Mouse (Mus musculus): Measurements from ENCODE around the gene Bsx. TPM values are rescaled to one million over a fixed set of nuclear protein-coding genes. Genes with fewer than 3 reads are reported as not detected.

The Bsx gene
- polyA plus RNA-seq, 1 experiment from 2014 or later: 2.2 TPM

DNA sequence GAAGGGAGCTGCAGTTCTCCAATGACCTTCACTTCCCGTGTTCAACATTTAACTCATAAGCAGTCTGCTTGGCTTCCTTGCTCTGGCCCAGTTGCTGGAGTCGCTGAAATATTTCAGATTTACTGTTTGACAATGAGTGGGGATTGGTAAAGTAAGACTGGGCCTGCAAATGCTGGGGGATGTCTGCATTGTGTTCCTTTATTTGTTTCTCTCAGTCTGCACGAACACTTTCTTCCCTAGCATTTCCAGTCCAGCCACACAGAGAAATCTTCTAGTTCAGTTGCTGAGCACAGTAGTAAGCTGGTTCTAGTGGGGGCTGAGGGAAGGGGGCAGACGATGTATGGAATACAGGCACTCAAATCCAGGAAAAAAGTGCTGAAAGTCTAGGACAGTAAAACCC, 1.0 kb downstream of the Bsx start:
- no peak overlapping the region for H3K9ac ChIP-seq
- H3K4me2 ChIP-seq: no peak overlapping the region
- H3K27ac ChIP-seq: no peak overlapping the region
- no peaks in the 10 kb centered on the region for H3K9me3 ChIP-seq
- no peaks in the 10 kb centered on the region for H3K36me3 ChIP-seq (replicated peaks)
- WGBS: 4% methylated on average over 4 of the region's 4 CpGs
- peaks cover 25% of the 10 kb centered on the region for H3K4me1 ChIP-seq
- peaks cover 79% of the 10 kb centered on the region for H3K27me3 ChIP-seq (replicated peaks)
- no peak for ATAC-seq (replicated peaks)
- H3K4me3 ChIP-seq: no peak overlapping the region

DNA sequence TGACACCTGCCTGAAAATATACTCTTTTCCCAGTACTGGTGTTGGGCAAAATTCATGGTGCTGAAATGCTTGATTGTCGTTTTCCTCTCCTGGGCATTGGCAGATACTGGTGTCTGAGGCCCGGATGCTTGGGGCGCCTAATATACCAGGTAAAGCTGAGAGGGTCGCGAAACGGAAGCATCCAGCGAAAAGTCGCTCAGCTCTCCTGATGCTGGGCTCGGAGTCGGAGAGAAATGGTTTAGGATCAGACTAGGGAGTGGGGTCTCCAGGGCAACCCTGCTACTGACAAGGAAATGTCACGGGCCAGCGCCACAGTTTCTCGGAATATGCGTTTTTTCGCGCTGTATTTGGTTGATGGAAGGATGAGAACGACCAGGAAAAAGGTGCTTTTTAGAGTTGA, 1.5 kb downstream of the Bsx start:
- Histone ChIP-seq H3K36me3 (replicated peaks) (no peaks in the 10 kb centered on the region), H3K27me3 (replicated peaks) (peaks cover 78% of the 10 kb centered on the region), H3K4me2 (no peak overlapping the region), H3K27ac (no peak overlapping the region), H3K9ac (no peak overlapping the region), H3K4me3 (no peak overlapping the region), H3K9me3 (no peaks in the 10 kb centered on the region), H3K4me1 (peaks cover 25% of the 10 kb centered on the region)
- ATAC-seq (replicated peaks): no peak
- WGBS: 1% methylated on average over 17 of the region's 17 CpGs

DNA sequence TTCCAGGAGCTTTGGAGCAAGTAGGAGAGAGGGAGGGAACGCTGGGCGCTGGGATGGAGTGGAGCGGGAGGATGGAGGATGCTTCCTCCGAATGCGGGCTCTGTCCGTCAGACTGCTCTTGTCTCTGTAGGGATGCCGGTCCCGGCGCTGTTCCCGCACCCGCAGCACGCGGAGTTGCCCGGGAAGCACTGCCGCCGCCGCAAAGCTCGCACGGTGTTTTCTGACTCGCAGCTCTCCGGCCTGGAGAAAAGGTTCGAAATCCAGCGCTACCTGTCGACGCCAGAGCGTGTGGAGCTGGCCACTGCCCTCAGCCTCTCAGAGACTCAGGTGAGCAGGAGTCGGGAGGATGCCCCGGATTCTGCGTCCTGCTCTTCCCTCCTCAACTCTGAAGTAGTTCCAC, 2.2 kb downstream of the Bsx start:
- under 1% methylated on average over 29 of the region's 29 CpGs for WGBS
- Histone ChIP-seq H3K27me3 (replicated peaks) (peaks cover 81% of the 10 kb centered on the region), H3K4me1 (peaks cover 23% of the 10 kb centered on the region), H3K9ac (no peak overlapping the region), H3K4me3 (peak overlapping the region; percentile 10; the same call in 1 of the 2 replicates), H3K27ac (no peak overlapping the region), H3K4me2 (no peak overlapping the region), H3K36me3 (replicated peaks) (no peaks in the 10 kb centered on the region), H3K9me3 (no peaks in the 10 kb centered on the region)
- no peak for ATAC-seq (replicated peaks)

DNA sequence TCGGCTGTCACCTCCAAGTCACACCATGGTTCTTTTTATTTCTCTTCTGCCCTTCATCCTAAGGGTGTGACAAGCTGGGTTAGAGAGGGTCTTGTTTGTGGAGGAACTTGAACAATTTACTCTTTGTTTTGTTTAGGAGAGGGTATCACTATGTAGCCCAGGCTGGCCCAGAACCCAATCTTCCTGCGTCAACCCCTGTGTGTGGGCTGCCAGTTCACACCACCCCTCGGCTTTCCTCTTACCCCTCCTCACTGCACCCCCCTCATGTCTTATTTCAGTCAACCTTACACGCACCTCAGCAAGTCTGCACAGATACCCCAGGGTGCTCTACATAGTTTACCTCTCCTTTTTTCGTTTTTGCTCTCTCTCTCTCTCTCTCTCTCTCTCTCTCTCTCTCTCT, 2.8 kb downstream of the Bsx start:
- 3% methylated on average over 5 of the region's 5 CpGs for WGBS
- Histone ChIP-seq H3K9me3 (no peaks in the 10 kb centered on the region), H3K4me1 (peaks cover 18% of the 10 kb centered on the region), H3K36me3 (replicated peaks) (no peaks in the 10 kb centered on the region), H3K9ac (no peak overlapping the region), H3K4me2 (no peak overlapping the region), H3K27ac (no peak overlapping the region), H3K27me3 (replicated peaks) (peaks cover 81% of the 10 kb centered on the region), H3K4me3 (no peak overlapping the region)
- ATAC-seq (replicated peaks): no peak

DNA sequence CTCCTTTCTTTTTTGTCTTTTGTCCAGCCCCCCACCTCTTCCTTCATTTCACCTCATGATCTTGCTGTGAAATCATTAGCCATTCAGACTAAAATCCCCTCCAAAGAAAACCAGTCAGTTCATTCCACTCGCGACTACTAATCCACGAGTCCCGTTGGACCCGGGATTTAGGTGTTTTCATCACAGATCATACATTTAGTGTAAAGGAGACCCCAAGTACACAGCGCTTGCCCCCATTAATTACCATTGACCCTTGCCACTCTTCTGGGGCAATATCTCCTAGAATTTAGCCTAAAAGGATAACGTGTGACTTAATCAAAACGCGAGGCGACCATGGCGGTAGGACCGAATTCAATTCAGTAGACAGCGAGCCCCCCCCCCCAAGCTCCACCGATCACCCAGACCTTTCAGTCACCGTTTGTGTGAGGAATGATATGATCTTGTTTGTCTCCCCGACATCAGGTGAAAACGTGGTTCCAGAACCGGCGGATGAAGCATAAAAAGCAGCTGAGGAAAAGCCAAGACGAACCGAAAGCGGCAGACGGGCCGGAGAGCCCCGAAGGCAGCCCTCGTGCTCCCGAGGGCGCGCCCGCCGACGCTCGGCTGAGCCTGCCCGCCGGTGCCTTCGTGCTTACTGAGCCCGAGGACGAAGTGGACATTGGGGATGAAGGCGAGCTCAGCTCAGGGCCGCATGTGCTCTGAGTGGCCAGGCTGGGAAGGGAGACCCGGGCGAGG, 3.4 kb downstream of the Bsx start:
- 0 out of 2 replicates have a peak, but pooled peaks have one; percentile 29 for ATAC-seq (replicated peaks)

DNA sequence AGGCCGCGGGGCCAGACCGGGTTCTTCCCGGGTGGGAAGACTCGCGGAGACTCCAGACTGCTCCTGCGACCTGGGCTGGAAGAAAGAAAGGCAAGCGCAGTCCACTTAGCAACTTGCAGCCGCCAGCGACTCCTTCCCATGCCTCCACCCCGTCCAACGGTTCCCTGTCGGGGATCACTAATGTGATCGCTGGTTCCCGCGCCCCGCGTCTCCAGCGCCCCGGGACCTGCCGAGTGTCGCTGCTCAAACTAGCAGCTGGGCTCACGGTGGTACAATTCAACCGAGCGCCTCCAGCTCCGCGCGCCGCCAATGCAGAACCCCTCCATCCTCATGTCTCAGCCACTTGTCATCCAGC, 3.9 kb downstream of the Bsx start:
- 0 out of 2 replicates have a peak, but pooled peaks have one; percentile 19 for ATAC-seq (replicated peaks)
- Histone ChIP-seq H3K36me3 (replicated peaks) (no peaks in the 10 kb centered on the region), H3K27ac (no peak overlapping the region), H3K9me3 (no peaks in the 10 kb centered on the region), H3K9ac (no peak overlapping the region), H3K4me1 (peaks cover 13% of the 10 kb centered on the region), H3K4me3 (peak overlapping the region; percentile 7; the same call in 1 of the 2 replicates), H3K27me3 (replicated peaks) (peaks cover 82% of the 10 kb centered on the region), H3K4me2 (peak overlapping the region; percentile 14; the same call in 1 of the 2 replicates)
- WGBS: under 1% methylated on average over 29 of the region's 29 CpGs

More for the DNA sequence above, 3.4 kb downstream of the Bsx start:
- H3K27ac ChIP-seq: no peak overlapping the region
- under 1% methylated on average over 42 of the region's 42 CpGs for WGBS
- H3K27me3 ChIP-seq (replicated peaks): peaks cover 81% of the 10 kb centered on the region
- H3K36me3 ChIP-seq (replicated peaks): no peaks in the 10 kb centered on the region
- H3K4me2 ChIP-seq: peak overlapping the region; percentile 14; the same call in 1 of the 2 replicates
- no peaks in the 10 kb centered on the region for H3K9me3 ChIP-seq
- H3K9ac ChIP-seq: no peak overlapping the region
- peaks cover 13% of the 10 kb centered on the region for H3K4me1 ChIP-seq
- peak overlapping the region; percentile 7; the same call in 1 of the 2 replicates for H3K4me3 ChIP-seq

DNA sequence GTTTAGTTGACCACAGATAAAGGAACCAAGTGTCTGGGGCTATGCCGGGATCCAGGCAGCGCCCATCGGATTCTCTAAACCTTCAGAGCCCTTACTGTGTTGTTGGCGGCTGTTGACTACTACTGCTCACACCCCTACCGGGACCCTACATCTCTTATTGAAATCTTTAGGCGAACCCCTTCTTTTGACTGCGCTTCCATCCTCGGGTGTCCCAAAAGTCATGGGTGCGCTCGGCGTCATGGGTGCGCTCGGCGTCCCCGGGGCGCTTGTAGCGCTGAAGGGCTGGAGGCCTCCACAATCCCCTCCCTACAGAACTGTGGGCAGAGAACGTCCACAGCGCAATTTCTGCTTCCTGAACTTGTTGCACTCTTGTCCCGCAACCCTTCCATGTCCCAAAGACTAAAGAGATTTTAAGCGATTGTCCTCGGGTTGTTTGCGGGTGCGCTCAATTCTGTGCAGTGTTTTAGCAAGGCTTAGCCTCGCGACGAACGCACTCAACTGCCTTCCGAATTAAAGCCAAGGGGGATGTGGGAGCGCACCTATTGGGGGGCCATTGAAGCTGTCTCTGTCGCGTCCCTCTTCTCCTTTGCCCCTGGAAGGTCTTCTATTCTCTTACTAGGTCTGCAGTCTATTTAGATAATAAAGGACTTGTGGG, 4.5 kb downstream of the Bsx start:
- Histone ChIP-seq H3K36me3 (replicated peaks) (no peaks in the 10 kb centered on the region), H3K4me2 (no peak overlapping the region), H3K27ac (no peak overlapping the region), H3K9ac (no peak overlapping the region), H3K4me1 (peaks cover 13% of the 10 kb centered on the region), H3K4me3 (0 out of 2 replicates have a peak overlapping the region, but pooled peaks have one; percentile 7), H3K27me3 (replicated peaks) (peaks cover 81% of the 10 kb centered on the region), H3K9me3 (no peaks in the 10 kb centered on the region)
- under 1% methylated on average over 32 of the region's 32 CpGs for WGBS
- ATAC-seq (replicated peaks): no peak

DNA sequence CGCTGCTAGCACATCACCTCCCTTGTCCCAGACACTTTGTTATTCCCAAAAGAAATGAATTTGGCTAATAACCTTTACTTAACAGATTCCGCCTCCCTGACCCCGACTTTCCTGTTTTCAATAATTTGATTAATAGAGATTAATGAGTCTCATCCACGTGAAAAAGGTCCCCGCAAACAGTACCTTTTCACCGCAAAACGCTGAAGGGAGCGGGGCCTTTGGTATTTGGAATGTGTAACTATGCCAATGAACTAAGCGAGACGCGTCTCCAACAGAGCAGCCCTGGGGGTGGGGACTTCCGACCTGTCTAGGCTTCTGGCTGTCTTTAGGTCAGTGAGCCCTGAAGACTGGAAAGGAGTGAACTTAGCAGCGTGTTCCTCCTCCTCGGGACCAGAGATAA, 5.1 kb downstream of the Bsx start:
- Histone ChIP-seq H3K9me3 (no peaks in the 10 kb centered on the region), H3K9ac (no peak overlapping the region), H3K4me3 (no peak overlapping the region), H3K27ac (no peak overlapping the region), H3K4me1 (peaks cover 13% of the 10 kb centered on the region), H3K27me3 (replicated peaks) (peaks cover 77% of the 10 kb centered on the region), H3K36me3 (replicated peaks) (no peaks in the 10 kb centered on the region), H3K4me2 (no peak overlapping the region)
- 1% methylated on average over 14 of the region's 14 CpGs for WGBS
- no peak for ATAC-seq (replicated peaks)

DNA sequence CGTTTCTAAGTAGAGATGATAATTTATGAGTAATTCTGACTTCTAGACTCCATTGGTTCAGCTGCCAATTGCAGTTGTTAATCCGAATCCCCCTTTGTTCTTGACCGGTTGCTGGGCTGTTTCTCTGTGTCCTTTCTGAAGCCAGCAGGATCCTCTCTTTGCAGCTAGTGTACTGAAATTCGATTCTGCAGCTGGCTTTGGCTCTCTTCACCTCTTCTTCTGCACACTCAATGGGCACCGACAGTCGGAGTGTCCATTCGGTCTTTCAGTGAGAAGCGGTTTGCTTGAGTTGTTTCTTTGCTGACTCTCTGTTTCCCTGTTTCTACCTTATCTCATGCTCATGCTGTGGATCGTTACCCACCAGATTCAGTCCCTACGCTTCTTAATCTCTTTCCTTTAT, 11.7 kb downstream of the Bsx start:
- Histone ChIP-seq H3K27ac (no peak overlapping the region), H3K9ac (no peak overlapping the region), H3K36me3 (replicated peaks) (no peaks in the 10 kb centered on the region), H3K4me1 (0 out of 2 replicates have a peak, but pooled peaks cover 15% of the 10 kb centered on the region), H3K9me3 (no peaks in the 10 kb centered on the region), H3K4me2 (peak overlapping the region; percentile 32), H3K27me3 (replicated peaks) (peaks cover 68% of the 10 kb centered on the region), H3K4me3 (peak overlapping the region; percentile 15; the same call in 1 of the 2 replicates)
- WGBS: 9% methylated on average over 10 of the region's 10 CpGs
- ATAC-seq (replicated peaks): no peak

DNA sequence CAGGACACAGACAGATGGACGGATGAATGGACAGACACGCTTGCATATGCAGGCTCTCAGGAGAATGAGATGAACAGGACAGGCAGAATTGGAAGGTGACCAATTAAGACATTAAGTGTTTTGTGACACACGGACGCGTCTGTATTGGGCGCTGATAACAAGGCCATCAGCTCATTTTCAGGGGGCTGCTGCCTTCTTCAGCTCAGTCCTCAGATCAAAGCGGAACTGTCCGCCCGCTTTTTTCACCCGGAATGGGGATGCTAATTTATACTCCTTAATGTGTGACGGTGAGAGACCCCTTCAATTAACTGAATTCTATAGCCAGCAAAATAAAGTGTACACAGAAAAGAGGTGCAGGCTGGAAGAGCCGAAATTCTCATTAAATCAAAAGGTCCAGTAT, 15.5 kb downstream of the Bsx start:
- H3K27me3 ChIP-seq (replicated peaks): peaks cover 37% of the 10 kb centered on the region

DNA sequence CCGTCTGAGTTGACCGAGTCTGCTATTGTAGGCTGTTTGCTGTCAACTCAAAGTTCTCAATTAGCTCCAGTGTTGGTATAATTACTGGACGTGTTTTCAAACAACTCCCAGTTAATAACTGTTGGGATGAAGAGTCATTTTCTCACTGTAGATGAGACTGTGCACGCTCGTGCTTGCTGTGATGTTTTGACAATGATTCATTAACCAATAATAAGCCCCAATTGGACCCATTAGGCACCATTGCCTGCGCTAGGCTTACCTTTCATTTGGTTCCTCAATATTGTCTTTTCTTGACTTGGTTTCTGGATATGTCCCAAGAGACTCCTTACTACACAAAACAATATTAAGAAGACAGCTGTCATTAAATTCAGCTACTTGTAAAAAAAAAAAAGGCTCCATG, 18.5 kb downstream of the Bsx start:
- Histone ChIP-seq H3K4me3 (no peak overlapping the region), H3K27ac (no peak overlapping the region), H3K9me3 (no peaks in the 10 kb centered on the region), H3K9ac (no peak overlapping the region), H3K4me1 (0 out of 2 replicates have a peak, but pooled peaks cover 5% of the 10 kb centered on the region), H3K36me3 (replicated peaks) (no peaks in the 10 kb centered on the region), H3K4me2 (no peak overlapping the region), H3K27me3 (replicated peaks) (peaks cover 15% of the 10 kb centered on the region)
- no peak for ATAC-seq (replicated peaks)
- WGBS: 78% methylated on average over 6 of the region's 6 CpGs

More for the DNA sequence above, 15.5 kb downstream of the Bsx start:
- Histone ChIP-seq H3K4me1 (0 out of 2 replicates have a peak, but pooled peaks cover 15% of the 10 kb centered on the region), H3K36me3 (replicated peaks) (no peaks in the 10 kb centered on the region), H3K4me2 (no peak overlapping the region), H3K4me3 (no peak overlapping the region), H3K9ac (no peak overlapping the region), H3K27ac (no peak overlapping the region), H3K9me3 (no peaks in the 10 kb centered on the region)
- ATAC-seq (replicated peaks): no peak
- WGBS: 14% methylated on average over 12 of the region's 12 CpGs

DNA sequence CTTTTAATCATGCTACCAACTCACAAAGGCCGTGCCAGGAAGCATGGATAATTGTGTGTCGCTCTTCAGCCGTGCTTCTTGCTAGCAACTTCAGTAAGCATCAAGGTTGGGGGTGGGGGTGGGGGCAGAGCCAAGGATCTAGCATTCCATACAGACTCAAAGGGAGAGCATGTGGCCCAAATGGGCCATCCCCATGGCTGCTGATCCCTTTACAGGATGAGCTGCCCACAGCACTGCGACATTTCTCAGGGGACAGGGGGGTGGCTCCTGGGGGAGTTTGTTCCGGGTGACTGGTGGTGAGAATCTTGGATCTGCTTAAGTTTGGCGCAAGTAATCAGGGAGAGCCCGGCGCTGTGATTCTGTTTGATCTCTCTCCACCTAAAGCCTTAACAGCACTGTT, 33.5 kb downstream of the Bsx start:
- Histone ChIP-seq H3K4me2 (no peak overlapping the region), H3K9me3 (no peaks in the 10 kb centered on the region), H3K27me3 (replicated peaks) (peaks cover 13% of the 10 kb centered on the region; the same call in 1 of the 2 replicates), H3K4me1 (peaks cover 4% of the 10 kb centered on the region; the same call in 1 of the 2 replicates), H3K27ac (no peak overlapping the region), H3K4me3 (no peak overlapping the region), H3K36me3 (replicated peaks) (no peaks in the 10 kb centered on the region), H3K9ac (no peak overlapping the region)
- ATAC-seq (replicated peaks): no peak
- WGBS: 6% methylated on average over 8 of the region's 8 CpGs
